Mouse (Mus musculus): ENCODE measurements around the gene Tmem63c.

The Tmem63c gene

GRCm38 (mm10) chr12:87000840-87001176 lies 20.3 kb upstream of the Tmem63c start:
- no peak for DNase-seq (ENCODE audit: low spot score in 2 of 2)

GRCm38 (mm10) chr12:87002209-87002608 lies 18.9 kb upstream of the Tmem63c start:
- DNase-seq (ENCODE audit: low spot score in 2 of 2) = no peak

- no peak for DNase-seq (ENCODE audit: low spot score in 2 of 2)
These were observed 18.3 kb upstream of the Tmem63c start for GRCm38 (mm10) chr12:87002815-87003214.

DNA sequence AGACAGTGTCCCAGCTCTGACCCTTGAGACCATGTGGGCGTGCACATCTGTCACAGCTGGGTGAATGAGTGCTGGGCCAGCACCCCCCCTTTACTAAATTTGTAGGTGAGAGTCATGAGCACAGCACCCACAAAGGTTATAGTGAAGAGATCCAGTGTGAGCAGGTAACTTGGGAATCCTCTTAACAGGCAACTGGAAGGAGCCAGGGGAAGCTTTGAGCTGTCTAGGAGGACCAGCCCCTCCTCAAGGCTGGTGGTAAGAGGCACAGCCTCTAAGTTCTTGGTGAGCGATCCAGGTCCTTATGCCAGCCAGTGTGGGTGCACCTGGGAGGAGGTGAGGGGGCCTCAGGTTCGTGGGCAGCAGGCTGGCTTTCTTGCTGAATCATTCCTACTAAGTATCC lies 17.5 kb upstream of the Tmem63c start:
- DNase-seq (ENCODE audit: low spot score in 2 of 2) = no peak

DNA sequence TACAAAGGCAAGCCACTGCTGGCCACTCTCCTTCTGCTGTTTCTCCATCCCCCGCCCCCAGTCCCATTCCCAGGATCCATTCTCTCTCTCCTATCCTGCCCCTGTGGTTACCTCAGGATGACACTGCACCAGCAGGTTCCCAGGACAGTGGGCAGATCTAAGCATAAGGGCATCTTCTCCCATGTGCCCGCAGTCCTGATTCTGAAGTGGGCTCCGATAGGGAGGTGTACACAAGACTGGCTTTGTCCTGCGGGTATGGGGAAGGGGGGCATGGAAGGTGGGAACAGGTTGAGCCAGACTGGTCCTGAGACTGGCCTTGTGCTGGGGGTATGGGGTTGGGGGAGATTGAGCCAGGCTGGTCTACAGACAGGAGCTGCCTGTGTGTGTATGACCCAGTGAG lies 16.5 kb upstream of the Tmem63c start:
- no peak for DNase-seq (ENCODE audit: low spot score in 2 of 2)

- peak; percentile 29 to 71 for DNase-seq (ENCODE audit: low spot score in 2 of 2)
These were observed 4.1 kb upstream of the Tmem63c start for GRCm38 (mm10) chr12:87017041-87017440.

- DNase-seq (ENCODE audit: low spot score in 2 of 2) = no peak
These were observed 2.4 kb upstream of the Tmem63c start for GRCm38 (mm10) chr12:87018756-87019155.

DNA sequence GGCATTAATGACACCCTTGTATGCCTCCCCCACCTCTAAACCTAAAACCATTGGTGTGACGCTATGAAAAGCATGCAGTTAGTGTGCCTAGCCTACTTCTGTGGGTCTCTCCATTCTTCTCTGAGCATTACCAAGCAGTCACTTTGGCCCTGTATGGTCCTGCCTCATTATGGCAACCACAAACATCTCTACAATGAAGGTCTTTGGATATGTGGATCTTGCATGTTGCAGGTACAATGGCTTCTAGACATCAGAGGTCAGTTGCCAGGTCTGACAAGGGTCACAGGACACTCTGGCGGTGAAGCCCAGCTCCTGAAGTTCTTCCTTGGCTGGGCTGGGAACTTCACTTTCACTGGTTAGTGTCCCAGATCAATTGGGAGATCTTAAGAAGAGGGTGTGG lies 866 bp downstream of the Tmem63c start:
- no peak for DNase-seq (ENCODE audit: low spot score in 2 of 2)

GRCm38 (mm10) chr12:87023456-87023855 lies 2.3 kb downstream of the Tmem63c start:
- no peak for DNase-seq (ENCODE audit: low spot score in 2 of 2)

GRCm38 (mm10) chr12:87026109-87026870 lies 5.2 kb downstream of the Tmem63c start:
- no peak for DNase-seq (ENCODE audit: low spot score in 2 of 2)

DNA sequence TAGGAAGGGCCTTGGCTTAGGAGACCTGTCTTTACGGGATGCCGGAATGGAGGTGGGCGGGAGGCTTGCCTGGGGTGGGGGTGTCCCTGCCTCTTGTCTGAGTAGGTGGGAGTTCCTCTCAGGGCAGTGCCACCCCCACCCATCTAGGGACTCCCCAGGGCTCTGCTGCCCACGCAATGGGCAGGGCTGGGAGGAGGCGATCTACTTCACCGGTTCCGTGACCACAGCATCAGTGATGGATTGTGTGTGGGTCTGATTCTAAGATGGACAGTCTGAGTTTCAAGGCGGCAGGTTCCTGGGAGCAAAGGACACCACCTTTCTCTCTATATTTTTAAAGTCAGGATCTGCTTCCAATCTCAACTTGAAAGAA lies 5.7 kb downstream of the Tmem63c start:
- no peak for DNase-seq (ENCODE audit: low spot score in 2 of 2)

DNA sequence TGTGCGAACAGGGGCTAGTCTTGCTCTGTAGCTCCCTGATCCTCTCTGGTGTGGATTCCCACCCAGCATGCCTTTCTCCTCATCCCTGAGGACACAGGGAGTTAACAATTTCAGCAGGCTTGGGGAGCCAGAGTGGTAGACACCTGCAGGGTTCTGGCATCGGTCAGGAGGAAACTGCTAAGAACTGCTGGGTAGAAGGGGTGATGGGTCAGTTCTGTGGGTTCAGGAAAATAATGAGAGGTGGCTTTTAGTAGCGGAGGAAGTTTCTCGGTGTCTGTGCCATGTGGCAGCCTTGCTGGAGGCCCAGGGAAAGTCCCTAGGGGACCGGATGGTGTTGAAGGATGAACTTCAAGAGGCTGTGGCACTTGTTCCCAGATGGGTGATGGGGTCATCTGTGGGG lies 6.3 kb downstream of the Tmem63c start:
- DNase-seq (ENCODE audit: low spot score in 2 of 2) = no peak

DNA sequence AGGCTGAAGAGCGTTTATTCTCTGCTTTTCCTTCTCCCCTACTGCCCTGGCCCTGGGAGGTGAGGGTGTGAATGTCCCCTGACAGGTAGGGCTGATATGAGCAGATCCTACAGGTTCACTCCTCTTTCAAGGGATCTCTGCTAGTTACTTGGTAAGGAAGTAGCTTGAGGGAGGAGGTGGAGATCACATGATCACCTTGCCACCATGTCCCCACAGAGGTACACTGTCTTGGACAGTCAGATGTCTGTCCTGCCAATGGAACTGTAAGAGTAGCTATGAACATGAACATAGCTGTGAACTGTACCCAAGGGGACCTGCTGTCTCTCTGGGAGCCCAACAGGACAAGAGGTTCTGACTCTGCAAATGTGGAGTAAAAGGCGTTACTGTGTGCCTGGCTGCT lies 6.9 kb downstream of the Tmem63c start:
- no peak for DNase-seq (ENCODE audit: low spot score in 2 of 2)

DNA sequence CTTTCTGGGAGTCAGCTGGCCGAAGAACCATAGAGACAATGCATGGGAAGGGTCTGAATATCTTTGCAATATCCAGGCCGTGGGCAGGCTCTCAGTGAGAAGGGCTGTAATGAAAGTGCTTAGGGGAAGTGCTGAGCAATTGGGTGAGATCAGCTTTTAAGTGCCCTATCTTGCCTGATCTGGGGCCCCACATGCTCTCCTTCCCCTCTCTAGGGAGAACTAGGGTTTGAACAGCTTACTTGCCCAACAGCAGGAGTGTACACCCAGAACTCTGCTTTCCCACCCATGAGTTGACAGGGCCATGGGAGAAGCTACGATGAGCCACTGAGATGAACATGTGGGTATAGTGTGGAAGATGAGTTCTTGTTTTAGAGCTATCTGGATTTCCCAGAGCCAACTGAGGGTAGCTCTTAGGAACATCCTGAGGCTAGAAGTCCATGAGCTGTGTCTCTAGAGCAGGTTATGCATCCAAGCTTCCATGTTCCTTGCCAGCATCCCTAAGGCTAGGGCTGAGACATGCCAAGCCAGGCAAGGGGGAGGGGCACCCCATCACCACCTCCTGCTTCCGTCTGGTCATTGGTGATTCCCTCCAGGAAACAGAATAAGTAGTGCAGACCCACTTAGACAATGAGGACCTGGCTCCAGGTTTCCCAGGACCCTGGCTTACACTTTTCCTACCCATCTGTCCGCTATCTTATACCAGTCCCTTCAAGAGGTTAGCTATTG lies 8.3 kb downstream of the Tmem63c start:
- DNase-seq (ENCODE audit: low spot score in 2 of 2) = no peak

DNA sequence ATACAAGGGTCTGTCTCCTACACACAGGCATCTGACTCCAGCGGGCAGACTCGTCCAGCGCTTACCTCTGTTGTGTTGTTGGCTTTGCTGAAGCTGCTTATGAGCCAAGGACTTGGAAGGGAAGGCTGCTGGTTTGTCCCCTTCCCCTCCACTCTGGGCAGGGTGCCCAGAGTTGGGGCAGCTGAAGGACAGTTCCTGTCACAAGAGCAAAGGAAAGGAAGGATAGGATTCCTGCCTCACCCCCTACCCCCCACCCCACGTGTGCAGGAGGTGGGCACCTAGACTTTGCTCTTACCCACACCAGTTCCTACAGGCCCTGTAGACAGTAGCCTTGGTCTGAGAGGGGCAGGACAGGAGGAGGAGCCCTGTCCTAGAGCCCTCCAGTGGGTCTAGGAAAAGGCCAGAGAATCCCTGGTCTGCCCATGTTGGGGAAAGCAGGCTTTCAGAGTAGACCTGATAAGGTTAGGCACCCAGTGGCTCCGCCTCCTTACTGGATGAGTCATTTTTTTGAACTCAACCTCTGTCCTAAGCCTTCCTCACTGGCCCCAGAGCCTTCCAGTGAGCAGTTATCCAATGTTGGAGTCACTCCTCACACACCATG lies 10.1 kb downstream of the Tmem63c start:
- DNase-seq (ENCODE audit: low spot score in 2 of 2) = no peak

DNA sequence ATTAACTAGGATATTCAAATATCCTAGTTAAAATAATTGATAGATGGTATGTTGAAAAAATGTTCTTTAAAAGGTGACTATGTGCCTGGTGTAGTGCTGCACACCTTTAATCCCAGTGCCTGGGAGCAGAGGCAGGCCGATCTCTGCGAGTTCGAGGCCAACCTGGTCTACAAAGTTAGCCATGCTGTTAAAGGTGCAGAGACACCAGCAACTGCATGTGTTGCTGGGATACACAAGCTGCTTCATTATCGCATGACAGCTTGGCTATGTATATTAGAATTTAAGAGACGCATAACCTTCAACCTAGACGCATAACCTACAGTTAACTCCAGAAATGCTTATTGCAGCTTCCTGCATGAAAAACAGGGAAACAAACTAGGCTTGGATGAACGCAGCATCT lies 15.5 kb downstream of the Tmem63c start:
- DNase-seq (ENCODE audit: low spot score in 2 of 2) = no peak

GRCm38 (mm10) chr12:87040166-87040565 lies 19.0 kb downstream of the Tmem63c start:
- DNase-seq (ENCODE audit: low spot score in 2 of 2) = no peak

- no peak for DNase-seq (ENCODE audit: low spot score in 2 of 2)
These were observed 19.7 kb downstream of the Tmem63c start for GRCm38 (mm10) chr12:87040857-87041256.

- no peak for DNase-seq (ENCODE audit: low spot score in 2 of 2)
These were observed 21.3 kb downstream of the Tmem63c start for GRCm38 (mm10) chr12:87042456-87042855.

GRCm38 (mm10) chr12:87043221-87043620 lies 22.1 kb downstream of the Tmem63c start:
- DNase-seq (ENCODE audit: low spot score in 2 of 2) = no peak

DNA sequence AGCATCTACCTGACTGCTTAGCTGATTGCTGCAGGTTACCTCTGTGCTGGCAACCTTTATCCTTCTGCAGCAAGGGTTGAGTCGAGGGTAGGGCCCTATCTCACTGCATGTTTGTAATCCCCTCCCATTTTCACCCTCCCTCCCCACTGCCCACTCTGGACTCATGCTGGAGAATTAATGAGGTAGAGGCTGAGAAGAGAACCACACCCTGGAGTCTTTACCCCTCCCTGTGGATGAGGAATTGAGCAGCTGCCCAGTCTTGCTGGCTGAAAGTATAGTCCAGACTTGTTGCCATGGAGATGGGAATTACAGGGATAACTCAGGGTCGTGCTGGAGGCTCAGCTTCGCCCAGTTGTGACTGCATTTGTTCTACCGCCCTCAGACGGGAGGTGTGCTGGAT lies 23.6 kb downstream of the Tmem63c start:
- DNase-seq (ENCODE audit: low spot score in 2 of 2) = no peak

GRCm38 (mm10) chr12:87047536-87047935 lies 26.4 kb downstream of the Tmem63c start:
- no peak for DNase-seq (ENCODE audit: low spot score in 2 of 2)

GRCm38 (mm10) chr12:87052661-87053321 lies 31.7 kb downstream of the Tmem63c start:
- DNase-seq (ENCODE audit: low spot score in 2 of 2) = peak; percentile 66 to 89
